Mouse (Mus musculus) cortical plate, adult 2 months (tissue): ENCODE measurements around the gene Epo. TPM values are rescaled to one million over a fixed set of nuclear protein-coding genes. Genes with fewer than 3 reads are reported as not detected.
A peak's percentile ranks its signal among the peaks of the same experiment; 100 is the strongest.

ENCODE experiments used
- H3K27ac ChIP-seq: fragments of 200-500 bp; 2 replicates; pipeline ENCODE4 v1.5.1; 2012; ENCODE audit warnings: low read length, control low read depth, inconsistent platforms; ENCODE audit not compliant: insufficient read depth
- H3K4me1 ChIP-seq: fragments of 200-500 bp; 2 replicates; pipeline ENCODE4 v1.6.1; 2011; ENCODE audit warnings: low read length; ENCODE audit not compliant: control insufficient read depth, insufficient read depth
- H3K4me3 ChIP-seq: fragments of 200-500 bp; 2 replicates; pipeline ENCODE4 v1.5.1; 2011; ENCODE audit warnings: mild to moderate bottlenecking, low read length, control low read depth; ENCODE audit not compliant: insufficient read depth
- CTCF ChIP-seq: fragments of 200-500 bp; IDR thresholded peaks from 2 replicates; pipeline ENCODE4 v1.5.1; 2011; ENCODE audit warnings: mild to moderate bottlenecking, control low read depth, low read length; ENCODE audit not compliant: insufficient read depth; ENCODE audit errors: extremely low read depth
- POLR2A ChIP-seq: fragments of 200-500 bp; IDR thresholded peaks from 2 replicates; pipeline ENCODE4 v1.6.1; 2011; ENCODE audit warnings: mild to moderate bottlenecking, low read length, control low read depth; ENCODE audit not compliant: insufficient read depth; ENCODE audit errors: extremely low read depth
- polyA plus RNA-seq: library from polyadenylated mRNA; depleted of rRNA; stranded (reverse); fragments of >200 nt; gene quantifications from 2 replicates; pipeline ENCODE4 v1.2.3, GENCODE M21; 2012

Epo gene
- polyA plus RNA-seq, 1 experiment: not detected

DNA sequence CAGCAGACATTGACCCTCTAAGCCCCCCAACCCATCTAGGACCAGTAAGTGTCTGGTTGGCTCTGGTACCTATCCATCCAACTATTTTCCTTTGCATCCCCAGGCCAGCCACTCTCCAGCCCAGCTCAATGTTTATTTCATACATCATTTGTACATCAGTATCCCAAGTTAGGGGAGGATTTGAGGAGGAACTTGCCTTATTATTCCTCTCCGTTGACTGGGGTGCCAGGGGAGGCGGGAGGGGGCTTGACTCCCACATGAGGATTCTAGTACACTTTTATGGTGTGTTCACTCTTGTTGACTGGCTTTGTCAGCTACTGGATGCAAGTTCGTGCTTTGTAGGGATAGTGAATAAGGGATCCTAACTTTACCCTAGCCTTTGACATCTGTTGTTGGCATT lies 21.3 kb downstream of the Epo start:
- H3K4me1 ChIP-seq: peaks cover 6% of the 10 kb centered on the region
- no peak for TF ChIP-seq POLR2A
- no peak for TF ChIP-seq CTCF
- no peak overlapping the region for H3K27ac ChIP-seq

DNA sequence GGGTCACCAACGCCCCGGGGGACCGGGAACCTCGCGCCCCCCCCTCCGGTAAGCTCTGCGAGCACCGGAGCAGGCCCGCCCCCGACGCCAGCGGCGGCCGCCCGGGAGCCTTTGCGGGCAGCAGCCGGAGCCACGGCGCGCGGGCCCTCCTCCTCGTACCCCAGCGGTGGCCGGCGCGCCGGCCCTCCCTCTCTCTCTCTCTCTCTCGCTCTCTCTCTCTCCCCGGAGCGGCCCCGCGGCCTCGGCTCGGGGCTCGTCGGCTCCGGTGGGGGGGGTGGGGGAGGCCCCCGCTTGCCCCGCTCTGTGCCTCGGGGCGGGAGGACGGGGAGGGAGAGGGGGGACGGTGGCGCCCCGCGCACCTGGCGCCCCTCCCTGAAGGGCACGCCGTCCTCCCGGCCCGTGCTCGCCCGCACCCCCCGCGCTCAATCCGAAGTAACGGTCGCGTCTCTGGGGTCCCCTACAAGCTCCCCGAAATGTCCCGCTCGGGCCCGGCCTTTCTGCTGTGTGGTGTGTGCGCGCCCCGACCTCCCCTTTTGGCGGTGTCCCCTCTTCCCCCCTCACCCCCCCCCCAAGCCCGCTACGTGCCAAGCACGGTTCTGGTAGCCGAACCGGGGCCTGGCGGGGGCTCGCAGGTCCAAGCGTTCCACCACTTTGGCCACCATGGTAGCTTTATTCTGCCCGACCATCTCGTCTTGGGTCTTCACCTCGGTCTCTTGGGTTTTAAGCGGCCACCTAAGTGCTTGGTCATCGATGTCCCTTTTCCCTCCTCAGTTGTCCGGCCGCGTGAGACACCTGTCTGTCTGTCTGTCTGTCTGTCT lies 22.3 kb downstream of the Epo start:
- Histone ChIP-seq H3K4me3 (peak overlapping the region; percentile 70), H3K4me1 (peaks cover 6% of the 10 kb centered on the region), H3K27ac (0 out of 2 replicates have a peak overlapping the region, but pooled peaks have one; percentile 58)
- no peak for TF ChIP-seq POLR2A
- TF ChIP-seq CTCF: no peak

More for the DNA sequence above, 21.3 kb downstream of the Epo start:
- H3K4me3 ChIP-seq: peak overlapping the region; percentile 70

DNA sequence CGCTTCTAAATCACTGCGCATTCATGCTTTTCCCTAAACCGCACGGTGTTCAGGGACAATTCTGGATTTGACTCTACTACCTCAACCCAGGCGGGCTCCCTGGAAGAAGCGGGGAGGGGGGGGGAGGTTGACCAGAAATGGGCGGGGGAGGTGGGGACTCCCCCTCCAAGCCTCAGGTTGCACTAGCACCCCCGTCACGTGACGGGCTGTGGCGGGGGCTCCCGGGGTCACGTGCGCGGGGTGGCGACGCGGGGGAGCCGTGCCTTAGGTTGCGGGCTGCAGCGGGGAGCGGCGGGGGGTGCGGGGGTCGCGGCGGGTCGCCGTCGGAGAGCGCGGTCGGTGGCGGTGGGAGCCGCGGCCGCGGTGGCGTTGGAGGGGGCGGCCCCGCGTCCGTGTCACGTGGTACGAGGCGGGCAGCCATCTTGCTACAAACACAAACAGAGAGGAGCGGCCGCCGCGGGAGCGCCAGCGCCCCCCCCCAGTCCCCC lies 23.0 kb downstream of the Epo start:
- peak overlapping the region; percentile 70; the same call in 1 of the 2 replicates for H3K27ac ChIP-seq
- H3K4me3 ChIP-seq: peak overlapping the region; percentile 70
- no peak for TF ChIP-seq CTCF
- TF ChIP-seq POLR2A: no peak
- H3K4me1 ChIP-seq: peaks cover 6% of the 10 kb centered on the region

DNA sequence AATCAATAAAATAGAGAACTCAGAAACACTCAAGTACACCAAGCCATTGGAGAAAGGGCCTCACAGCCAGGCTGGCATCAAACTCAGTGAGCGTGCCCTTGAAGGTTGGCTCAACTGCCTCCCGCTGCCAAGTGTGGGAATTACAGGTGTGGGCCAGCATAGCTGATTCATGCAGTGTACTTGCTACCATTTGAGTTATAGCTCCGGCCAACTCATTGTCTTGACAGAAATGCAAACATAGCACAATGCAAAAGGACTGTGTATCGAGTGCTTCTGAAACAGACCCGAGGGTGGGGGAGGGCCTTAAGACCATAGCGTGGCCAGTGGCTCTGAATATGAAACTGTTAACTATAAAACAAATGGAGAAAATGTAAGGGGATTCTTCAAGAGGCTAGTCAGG lies 29.0 kb downstream of the Epo start:
- TF ChIP-seq CTCF: no peak
- TF ChIP-seq POLR2A: no peak
- Histone ChIP-seq H3K4me3 (no peak overlapping the region), H3K27ac (no peak overlapping the region), H3K4me1 (peaks cover 2% of the 10 kb centered on the region; the same call in 1 of the 2 replicates)

DNA sequence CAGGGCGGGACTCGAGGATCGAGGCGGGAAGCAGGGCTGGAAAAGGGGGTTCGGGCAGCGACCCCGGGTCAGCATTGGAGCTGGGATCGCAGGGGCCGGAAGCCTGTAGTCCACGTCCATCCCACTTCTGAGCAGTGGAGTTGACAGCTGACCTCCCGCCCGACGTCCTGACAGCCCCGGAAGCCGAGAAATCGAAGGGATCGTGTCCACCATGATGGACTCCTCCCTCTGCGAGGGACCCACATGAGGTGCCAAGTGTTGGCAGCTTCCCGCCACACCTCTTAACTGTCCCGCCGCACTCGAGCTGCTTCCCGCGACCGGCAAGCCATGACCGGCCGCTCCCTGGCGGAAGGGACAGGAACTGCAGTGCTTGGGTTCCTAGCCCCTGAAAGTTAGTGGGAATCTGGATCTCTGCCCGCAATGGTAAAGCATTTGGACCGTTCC lies 30.4 kb downstream of the Epo start:
- TF ChIP-seq CTCF (peak; percentile 70), POLR2A (peak; percentile 8; the same call in 1 of the 2 replicates)
- H3K4me3 ChIP-seq: peak overlapping the region; percentile 62
- H3K4me1 ChIP-seq: peaks cover 2% of the 10 kb centered on the region; the same call in 1 of the 2 replicates
- no peak overlapping the region for H3K27ac ChIP-seq

DNA sequence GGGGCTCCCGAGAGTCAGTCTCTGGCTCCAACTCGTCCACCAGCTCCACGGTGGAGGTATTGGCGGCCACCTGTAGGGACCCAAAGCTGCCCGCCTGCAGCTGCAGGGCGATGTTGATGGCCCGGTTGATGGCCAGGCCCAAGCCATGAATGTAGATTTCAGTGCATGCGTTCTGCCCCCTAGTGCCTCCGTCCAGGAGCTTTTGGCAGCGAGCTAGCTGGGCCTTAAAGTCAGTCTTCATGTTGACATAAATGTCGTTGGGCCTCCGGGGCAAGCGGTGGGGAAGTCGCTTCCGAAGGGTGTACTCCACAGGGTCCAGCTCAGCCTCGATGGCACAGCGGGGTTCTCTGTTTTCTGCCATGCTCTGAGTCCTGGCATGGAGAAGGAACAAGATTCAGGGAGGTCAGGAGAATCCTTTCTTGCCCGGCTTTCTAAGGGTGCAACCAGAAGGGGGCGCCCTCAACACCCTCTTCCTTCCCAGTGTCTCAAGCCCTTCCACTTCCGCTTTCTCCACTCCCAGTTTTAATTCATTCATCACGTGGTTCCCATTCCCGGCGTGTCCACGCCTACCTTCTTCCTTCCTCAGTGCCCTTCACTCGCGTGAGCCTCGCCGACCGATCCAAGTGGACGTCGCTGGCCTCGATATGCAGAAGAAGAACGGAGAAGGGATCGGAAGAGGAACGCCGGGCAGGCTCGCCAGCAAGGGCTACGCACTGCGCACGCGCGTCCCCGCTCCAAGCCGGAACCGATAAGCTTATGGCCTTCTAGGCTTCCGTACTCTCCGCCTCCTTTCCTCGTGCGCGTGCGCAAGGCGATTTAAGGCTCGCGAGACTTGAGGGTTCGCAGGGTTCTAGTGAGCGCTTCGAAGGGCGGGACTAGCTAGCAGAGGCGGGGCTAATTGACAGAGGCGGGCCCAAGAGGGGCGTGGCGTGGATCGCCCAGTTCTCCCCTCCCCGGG lies 31.1 kb downstream of the Epo start, which contains the start of gene Pop7:
Pop7 (minus strand) TSS at position 810 of the 958 bp plus-strand sequence.
- H3K27ac ChIP-seq: peak within 1 kb of the TSS; percentile 81
- H3K4me1 ChIP-seq: peaks cover 2% of the 10 kb centered on the region; the same call in 1 of the 2 replicates
- TF ChIP-seq POLR2A (peak; percentile 73), CTCF (peak; percentile 75)
- peak within 1 kb of the TSS; percentile 62 for H3K4me3 ChIP-seq

DNA sequence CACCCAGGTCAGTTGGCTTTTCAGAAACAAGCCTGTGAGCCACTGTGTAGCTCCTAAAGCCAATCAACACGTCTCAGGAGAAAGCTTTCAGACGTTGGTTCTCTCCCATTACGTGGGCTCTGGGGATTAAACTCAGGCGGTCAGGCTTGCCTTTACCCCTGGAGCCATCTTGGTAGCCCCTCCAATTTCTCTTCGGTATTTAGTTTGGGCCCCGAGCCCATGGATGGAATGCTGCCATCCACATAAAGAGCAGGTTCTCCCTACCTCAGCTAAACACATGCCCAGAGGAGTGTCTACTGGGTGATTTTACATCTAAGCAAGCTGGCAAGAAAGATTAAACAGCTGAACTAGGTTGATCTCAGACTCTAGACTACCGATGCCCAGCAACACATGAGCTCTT lies 32.9 kb downstream of the Epo start:
- no peak overlapping the region for H3K4me3 ChIP-seq
- no peak for TF ChIP-seq CTCF
- no peak for TF ChIP-seq POLR2A
- peaks cover 2% of the 10 kb centered on the region; the same call in 1 of the 2 replicates for H3K4me1 ChIP-seq
- no peak overlapping the region for H3K27ac ChIP-seq

DNA sequence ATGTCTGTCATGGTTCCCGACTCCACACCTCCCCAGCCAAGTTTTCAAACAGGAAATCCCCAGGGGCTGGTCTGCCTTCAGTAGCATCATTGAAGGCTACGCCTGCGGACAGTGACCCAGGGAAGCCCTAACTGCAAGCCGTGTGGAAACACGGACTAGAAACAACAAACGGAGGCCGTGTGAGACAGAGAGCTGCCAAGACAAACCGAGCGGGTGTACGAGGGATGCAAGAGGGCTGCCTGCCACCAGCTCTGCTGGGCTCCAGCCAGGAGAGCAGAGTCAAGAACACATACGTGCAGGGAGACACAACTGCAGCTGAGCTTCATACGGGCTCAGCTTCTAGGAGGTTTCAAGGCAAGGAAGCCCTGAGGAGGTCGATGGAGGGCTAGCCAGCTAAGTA lies 39.2 kb downstream of the Epo start:
- Histone ChIP-seq H3K4me1 (0 out of 2 replicates have a peak, but pooled peaks cover 1% of the 10 kb centered on the region), H3K27ac (no peak overlapping the region), H3K4me3 (no peak overlapping the region)
- TF ChIP-seq CTCF (no peak), POLR2A (no peak)

DNA sequence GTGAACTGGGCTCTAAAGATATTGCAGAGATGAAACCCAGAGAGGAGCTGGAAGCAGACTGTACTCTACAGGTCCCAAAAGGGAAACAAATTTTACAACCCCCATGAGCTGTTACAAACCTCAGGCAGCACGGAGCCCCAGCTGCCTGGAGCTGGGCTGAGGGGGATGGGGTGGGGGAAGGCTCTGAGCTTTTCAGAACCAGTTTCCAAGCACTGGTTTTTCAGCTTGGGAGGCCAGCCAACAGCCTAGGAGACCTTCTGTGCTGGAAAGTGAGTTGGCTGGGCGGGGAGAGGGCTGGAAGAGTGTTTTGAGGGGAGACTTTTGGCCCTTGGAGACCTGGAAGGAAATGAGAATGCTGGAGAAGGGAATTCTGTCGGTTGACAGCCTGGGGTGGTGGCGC lies 41.5 kb downstream of the Epo start:
- no peak overlapping the region for H3K27ac ChIP-seq
- TF ChIP-seq CTCF (no peak), POLR2A (no peak)

More for the DNA sequence above, 41.5 kb downstream of the Epo start:
- Histone ChIP-seq H3K4me1 (0 out of 2 replicates have a peak, but pooled peaks cover 1% of the 10 kb centered on the region), H3K4me3 (no peak overlapping the region)
